Mouse (Mus musculus): ENCODE data around the gene Glis3.

- no peak for TF ChIP-seq ZC3H11A (IDR thresholded peaks at IDR 0.05; ENCODE audit: low read depth, low read length)
- TF ChIP-seq GATA1 (IDR thresholded peaks at IDR 0.05; ENCODE audit: low read depth, low read length), result no peak
- TF ChIP-seq ELF1 (IDR thresholded peaks at IDR 0.05; ENCODE audit: low read depth, low read length), result no peak
Observed at GRCm38 (mm10) chr19:28265776-28266175, 414.1 kb downstream of the Glis3 start.

All from MEL (cell line).